Mouse (Mus musculus) fibroblast of lung, adult 2 months (primary cell): ENCODE data around the gene Oca2.

ENCODE experiments used
- DNase-seq: peaks from one replicate; pipeline ENCODE4 v3.0.0-alpha.2; 2011; ENCODE audit warnings: low read depth

The Oca2 gene

GRCm38 (mm10) chr7:56382706-56383105 is 143.1 kb downstream of the Oca2 start:
- no peak for DNase-seq

GRCm38 (mm10) chr7:56388295-56388694 is 148.7 kb downstream of the Oca2 start:
- DNase-seq, result no peak

GRCm38 (mm10) chr7:56418182-56418836 is 178.7 kb downstream of the Oca2 start:
- DNase-seq, result no peak

- peak; percentile 7 for DNase-seq
These were observed 179.8 kb downstream of the Oca2 start for GRCm38 (mm10) chr7:56419253-56419844.

- peak; percentile 2 for DNase-seq
These were observed 182.4 kb downstream of the Oca2 start for GRCm38 (mm10) chr7:56421946-56422345.

GRCm38 (mm10) chr7:56423548-56423947 is 184.0 kb downstream of the Oca2 start:
- DNase-seq, result no peak

- DNase-seq, result no peak
These were observed 221.4 kb downstream of the Oca2 start for GRCm38 (mm10) chr7:56460814-56461520.

GRCm38 (mm10) chr7:56498242-56498641 is 258.7 kb downstream of the Oca2 start:
- DNase-seq, result no peak

GRCm38 (mm10) chr7:56499319-56499718 is 259.8 kb downstream of the Oca2 start:
- no peak for DNase-seq

GRCm38 (mm10) chr7:56499767-56500166 is 260.2 kb downstream of the Oca2 start:
- DNase-seq, result no peak

- no peak for DNase-seq
These were observed 260.9 kb downstream of the Oca2 start for GRCm38 (mm10) chr7:56500438-56500837.

GRCm38 (mm10) chr7:56518581-56518980 is 279.0 kb downstream of the Oca2 start:
- DNase-seq, result no peak

- DNase-seq, result no peak
These were observed 280.2 kb downstream of the Oca2 start for GRCm38 (mm10) chr7:56519741-56520140.

- DNase-seq, result no peak
These were observed 295.3 kb downstream of the Oca2 start for GRCm38 (mm10) chr7:56534856-56535255.

- DNase-seq, result peak; percentile 19
These were observed 309.7 kb downstream of the Oca2 start for GRCm38 (mm10) chr7:56549226-56549625.

- no peak for DNase-seq
These were observed 312.2 kb downstream of the Oca2 start for GRCm38 (mm10) chr7:56551804-56552203.
